Mouse (Mus musculus): Measurements from ENCODE around the gene Btbd3. TPM values are rescaled to one million over a fixed set of nuclear protein-coding genes. Genes with fewer than 3 reads are reported as not detected.

Gene Btbd3
- not detected in 2 replicates for total RNA-seq (2015; ENCODE audit: low replicate concordance)
- not detected in 2 replicates for total RNA-seq (2017; ENCODE audit: low replicate concordance)

GRCm38 (mm10) chr2:138256411-138256810, at the start of gene Btbd3:
TSS of gene Btbd3 (plus strand) at chr2:138256565.
- ATAC-seq (replicated peaks; ENCODE audit: low FRiP score, poor library complexity, severe bottlenecking), result no peak

DNA sequence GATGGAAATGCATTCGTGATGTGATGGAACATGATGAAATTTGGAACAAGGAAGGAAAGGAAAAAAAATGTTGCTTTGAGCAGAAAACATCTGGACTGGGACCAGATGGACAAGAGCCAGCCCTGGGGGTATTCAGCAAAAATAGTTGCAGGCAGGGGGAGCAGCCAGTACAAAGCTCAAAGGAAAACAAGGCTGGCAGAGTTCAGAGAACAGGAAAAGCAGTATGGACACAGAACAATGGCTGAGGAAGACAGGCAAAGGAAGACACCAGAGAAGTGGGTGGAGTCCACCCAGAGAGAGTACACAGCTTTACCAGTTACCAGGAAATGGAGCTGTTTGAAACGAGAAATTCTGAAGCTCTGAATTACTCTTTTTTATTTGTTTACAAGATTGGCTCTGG, 40.8 kb upstream of the Btbd3 start:
- ATAC-seq (replicated peaks; ENCODE audit: low FRiP score, poor library complexity, severe bottlenecking), result no peak

- no peak for ATAC-seq (replicated peaks; ENCODE audit: low FRiP score, poor library complexity, severe bottlenecking)
Observed at GRCm38 (mm10) chr2:138220269-138220668, 36.1 kb upstream of the Btbd3 start.

DNA sequence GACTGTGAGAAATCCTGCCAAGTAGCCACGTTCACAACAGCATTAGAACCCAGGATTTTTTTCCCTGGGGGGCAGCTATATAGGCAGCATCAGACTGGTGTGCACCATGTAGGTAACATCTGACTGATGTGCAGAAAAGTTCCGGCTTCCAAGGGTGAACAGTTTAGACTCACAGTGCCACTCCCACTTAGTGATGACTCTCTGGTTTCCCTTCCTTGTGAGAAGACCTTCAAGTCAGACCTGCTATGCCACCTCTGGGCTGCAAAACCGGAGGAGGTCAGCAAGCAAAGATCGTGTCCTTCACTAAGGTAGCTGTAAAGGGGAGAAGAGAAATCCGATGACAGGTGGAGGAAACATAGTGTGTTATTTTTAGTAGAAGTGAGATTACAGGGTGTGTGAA, 24.1 kb upstream of the Btbd3 start:
- no peak for ATAC-seq (replicated peaks; ENCODE audit: low FRiP score, poor library complexity, severe bottlenecking)

GRCm38 (mm10) chr2:138236149-138236548, 20.2 kb upstream of the Btbd3 start:
- ATAC-seq (replicated peaks; ENCODE audit: low FRiP score, poor library complexity, severe bottlenecking), result no peak

- no peak for ATAC-seq (replicated peaks; ENCODE audit: low FRiP score, poor library complexity, severe bottlenecking)
Observed at GRCm38 (mm10) chr2:138242452-138242851, 13.9 kb upstream of the Btbd3 start.

GRCm38 (mm10) chr2:138245631-138246289, 10.6 kb upstream of the Btbd3 start:
- ATAC-seq (replicated peaks; ENCODE audit: low FRiP score, poor library complexity, severe bottlenecking), result no peak

- ATAC-seq (replicated peaks; ENCODE audit: low FRiP score, poor library complexity, severe bottlenecking), result no peak
Observed at GRCm38 (mm10) chr2:138247986-138248385, 8.4 kb upstream of the Btbd3 start.

- ATAC-seq (replicated peaks; ENCODE audit: low FRiP score, poor library complexity, severe bottlenecking), result no peak
Observed at GRCm38 (mm10) chr2:138256851-138257471, 596 bp downstream of the Btbd3 start.

- ATAC-seq (replicated peaks; ENCODE audit: low FRiP score, poor library complexity, severe bottlenecking), result no peak
Observed at GRCm38 (mm10) chr2:138257692-138258315, 1.4 kb downstream of the Btbd3 start.

DNA sequence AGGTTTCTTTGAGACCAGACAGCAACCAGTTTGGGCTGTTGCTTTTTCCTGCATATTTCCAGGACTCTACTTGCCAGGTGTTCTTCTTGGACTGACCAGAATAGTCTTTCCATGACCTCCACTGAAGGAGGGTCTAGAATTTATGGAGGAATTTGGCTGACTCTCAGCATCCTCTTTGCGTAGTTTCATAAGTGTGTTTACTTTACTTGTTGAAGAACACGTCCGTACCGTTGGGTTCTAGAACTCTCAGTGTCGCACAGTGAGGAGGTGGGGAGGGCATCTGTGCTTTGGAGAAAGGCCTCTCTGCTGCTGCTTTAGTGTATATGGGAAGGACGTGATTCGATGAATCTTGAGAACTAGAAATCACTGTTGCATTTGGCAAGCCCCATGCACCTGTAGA, 4.8 kb downstream of the Btbd3 start:
- no peak for ATAC-seq (replicated peaks; ENCODE audit: low FRiP score, poor library complexity, severe bottlenecking)

DNA sequence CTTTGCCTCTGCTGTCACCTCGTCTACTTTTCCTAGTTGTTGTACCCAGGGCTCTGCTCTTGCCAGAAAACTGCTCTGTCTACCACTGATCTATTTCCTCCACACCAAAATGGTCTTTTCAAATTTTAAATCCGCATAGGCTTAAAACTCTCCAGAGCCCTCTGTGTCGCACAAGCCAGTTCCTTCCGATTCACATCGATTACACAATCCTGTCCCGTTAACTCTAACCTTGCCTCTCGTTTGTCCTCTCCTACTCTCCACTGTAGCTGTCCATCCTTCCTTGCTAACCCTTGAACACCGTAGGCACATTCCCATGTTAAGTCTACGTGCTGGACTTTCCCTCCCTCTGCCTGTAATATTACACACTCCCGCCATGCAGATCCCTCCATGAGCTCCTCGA, 6.5 kb downstream of the Btbd3 start:
- no peak for ATAC-seq (replicated peaks; ENCODE audit: low FRiP score, poor library complexity, severe bottlenecking)

- ATAC-seq (replicated peaks; ENCODE audit: low FRiP score, poor library complexity, severe bottlenecking), result no peak
Observed at GRCm38 (mm10) chr2:138265356-138266005, 9.1 kb downstream of the Btbd3 start.

DNA sequence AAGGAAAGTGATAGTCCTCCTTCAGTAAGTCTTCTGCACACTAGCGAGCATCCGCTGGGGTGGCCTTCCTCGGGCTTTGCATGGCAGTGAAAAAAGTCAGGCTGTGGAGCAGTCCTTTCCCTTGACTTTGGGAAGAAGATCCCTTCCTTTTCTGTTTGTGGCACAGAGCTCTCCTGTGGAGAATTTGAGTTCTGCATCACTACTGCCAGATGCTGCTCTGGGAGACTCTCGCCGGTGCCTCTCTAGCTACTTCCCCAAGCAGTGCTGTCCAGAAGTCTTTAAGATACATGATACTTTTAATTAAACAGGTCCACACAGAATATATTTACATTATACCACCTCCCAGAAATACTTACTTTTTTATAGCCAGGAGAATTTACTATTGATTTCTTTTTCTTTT, 10.3 kb downstream of the Btbd3 start:
- ATAC-seq (replicated peaks; ENCODE audit: low FRiP score, poor library complexity, severe bottlenecking), result no peak

DNA sequence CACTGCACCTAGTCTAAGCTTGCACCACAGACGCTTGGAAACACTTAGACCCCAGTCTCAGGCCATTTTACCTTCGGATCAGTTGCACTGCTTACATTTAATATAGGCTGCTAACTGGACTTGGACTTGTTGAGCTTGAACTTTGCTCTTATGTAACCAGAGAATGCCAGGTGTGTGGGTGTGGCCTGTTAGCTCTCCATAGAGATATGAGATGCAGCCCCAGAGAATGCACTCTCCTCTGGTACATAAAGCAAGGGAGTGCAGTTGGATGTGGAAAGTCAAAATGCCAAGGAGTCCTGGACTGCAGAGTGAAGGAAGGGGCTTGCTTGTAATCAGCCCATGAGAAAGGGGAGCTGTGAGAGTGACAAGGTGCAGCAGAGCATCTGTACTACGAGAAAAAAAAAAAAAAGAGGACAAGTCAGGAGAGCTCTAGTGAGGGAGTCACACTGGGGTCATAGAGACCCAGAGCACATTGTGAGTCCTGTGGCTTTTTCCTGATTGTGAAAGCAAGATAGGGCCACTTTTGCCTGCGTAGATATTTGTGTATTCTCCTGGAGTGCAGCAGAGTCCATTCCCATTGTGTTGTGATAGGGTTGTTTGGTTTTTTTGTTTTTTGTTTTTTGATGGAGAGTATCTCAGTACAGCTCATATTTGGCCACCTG, 11.6 kb downstream of the Btbd3 start:
- no peak for ATAC-seq (replicated peaks; ENCODE audit: low FRiP score, poor library complexity, severe bottlenecking)

DNA sequence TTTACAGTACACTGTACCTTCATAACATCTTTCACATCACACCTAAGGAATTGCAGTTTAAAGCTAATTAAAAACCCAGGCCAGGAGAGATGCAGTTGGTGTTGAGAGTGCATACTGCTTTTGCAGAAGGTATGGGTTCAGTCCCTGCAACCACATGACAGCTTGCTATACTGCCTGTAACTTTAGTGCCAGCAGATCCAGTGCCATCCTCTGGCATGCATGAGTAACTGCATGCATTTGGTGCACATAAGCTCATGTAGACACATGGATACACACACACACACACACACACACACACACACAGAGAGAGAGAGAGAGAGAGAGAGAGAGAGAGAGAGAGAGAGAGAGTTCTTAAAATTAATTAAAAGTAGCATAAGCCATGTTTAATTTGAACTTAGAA, 13.0 kb downstream of the Btbd3 start:
- ATAC-seq (replicated peaks; ENCODE audit: low FRiP score, poor library complexity, severe bottlenecking), result no peak

DNA sequence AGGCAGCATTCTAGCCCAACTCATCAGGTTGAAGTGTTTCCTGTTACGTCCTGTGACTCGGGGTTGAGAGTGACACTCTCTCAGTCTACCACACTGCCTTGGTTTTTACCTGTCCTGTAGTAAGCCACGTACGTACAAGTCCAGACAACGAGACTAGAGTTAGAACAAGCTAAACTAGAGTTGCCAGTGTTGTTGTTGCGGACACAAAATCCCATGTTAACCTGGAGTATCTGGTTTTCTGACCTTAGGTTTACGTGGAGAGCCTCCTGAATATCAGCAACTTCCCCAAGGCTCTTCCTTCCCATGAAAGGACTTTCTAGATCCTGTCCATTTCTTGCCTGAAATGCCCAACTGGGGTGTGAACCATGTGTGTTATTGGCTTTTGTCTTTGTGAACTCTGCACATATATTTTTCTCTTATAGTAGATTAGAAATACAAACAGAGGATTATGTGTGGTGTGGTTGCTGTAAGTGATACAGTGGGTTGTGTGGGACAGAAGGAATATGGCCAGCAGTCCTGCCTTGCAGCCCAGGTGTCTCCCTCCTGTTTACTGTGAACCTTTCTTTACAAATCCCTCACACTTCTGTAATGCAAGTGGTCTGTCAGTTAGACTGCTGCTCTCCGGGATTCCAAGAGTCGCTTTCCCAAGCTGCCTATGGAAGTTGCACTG, 17.2 kb downstream of the Btbd3 start:
- ATAC-seq (replicated peaks; ENCODE audit: low FRiP score, poor library complexity, severe bottlenecking), result no peak

DNA sequence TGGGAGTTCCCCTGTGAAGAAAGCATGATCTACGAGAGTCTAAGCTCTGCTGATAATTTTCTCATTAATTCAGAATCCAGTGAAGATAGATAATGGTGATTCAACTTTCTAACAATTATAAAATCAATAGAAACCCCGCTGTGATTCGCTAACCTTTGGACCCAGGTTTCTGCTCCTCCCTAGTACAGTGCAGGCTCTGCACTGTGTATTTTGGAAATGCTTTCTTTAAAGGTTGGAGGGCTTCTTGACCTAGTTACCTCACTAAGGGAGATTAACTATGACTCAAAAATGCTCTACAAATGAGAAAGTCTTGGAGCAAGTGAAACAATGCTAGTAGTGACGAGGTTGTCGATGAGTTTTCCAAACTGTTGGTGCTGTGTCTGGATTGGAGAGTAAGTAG, 17.7 kb downstream of the Btbd3 start:
- no peak for ATAC-seq (replicated peaks; ENCODE audit: low FRiP score, poor library complexity, severe bottlenecking)

- no peak for ATAC-seq (replicated peaks; ENCODE audit: low FRiP score, poor library complexity, severe bottlenecking)
Observed at GRCm38 (mm10) chr2:138277842-138278691, 21.7 kb downstream of the Btbd3 start.

Data from erythroid progenitor cell, adult 5-6 weeks (primary cell).